Mouse (Mus musculus) testis, postnatal 10 days (tissue): ENCODE results near the gene Rab3a.

Experiments
- DNase-seq: peaks from one replicate; pipeline ENCODE4 v3.0.0; 2021; ENCODE audit warnings: low spot score

Gene Rab3a

DNA sequence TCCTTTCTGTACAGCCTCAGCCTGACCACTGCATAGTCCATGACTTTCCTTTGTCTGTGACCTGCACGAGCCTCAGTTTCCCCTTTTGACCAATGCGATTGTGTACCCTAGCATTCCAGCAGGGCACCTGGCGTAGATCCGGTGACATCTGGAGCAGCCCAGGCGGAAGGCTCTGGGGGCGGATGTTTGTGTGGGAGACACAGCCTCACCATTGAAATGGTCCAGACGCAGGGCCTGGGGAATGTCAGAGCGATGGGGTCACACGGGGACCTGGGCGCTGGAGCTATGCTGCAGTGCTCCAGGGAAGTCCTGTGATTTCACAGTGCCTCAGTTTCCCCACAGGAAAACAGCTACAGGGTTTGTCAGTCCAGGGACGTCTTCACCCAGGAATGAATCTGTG lies 12.3 kb upstream of the Rab3a start:
- DNase-seq, result no peak

DNA sequence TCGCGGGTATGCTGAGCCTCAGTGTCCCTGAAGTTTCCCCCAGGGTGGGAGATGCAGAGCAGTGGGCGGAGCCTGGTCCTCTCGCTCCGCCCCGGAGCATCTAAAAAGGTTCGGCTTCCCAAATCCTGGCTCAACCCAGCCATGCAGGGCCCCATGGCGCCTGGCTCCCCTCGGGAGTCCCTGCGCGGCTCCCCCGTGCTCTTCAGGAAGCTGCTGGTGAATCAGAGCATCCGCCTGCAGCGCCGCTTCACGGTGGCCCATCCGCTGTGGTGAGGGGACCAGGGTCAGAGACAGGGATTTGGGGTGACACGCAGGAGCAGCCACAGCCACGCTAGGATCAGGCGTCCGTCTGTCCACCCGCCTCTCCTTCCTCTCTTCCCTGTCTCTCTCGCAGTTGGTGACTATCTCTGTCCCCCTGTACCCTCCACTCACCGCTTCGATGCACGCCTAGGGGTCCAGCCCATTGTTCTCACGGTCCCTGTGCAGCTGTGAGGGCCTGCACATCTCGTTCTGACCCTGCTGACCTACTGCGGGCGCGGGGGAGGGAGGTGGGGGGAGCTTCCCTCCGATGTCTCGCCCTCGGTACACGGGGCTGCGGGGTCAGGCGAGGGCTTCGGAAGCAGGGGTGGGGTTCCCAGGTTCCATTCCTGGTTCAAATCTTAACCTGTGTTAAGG lies 11.4 kb upstream of the Rab3a start:
- DNase-seq, result peak; percentile 44

- DNase-seq, result peak; percentile 76
Observed at GRCm38 (mm10) chr8:70743656-70744590, 10.6 kb upstream of the Rab3a start.

- peak; percentile 47 for DNase-seq
Observed at GRCm38 (mm10) chr8:70744806-70745205, 9.7 kb upstream of the Rab3a start.

DNA sequence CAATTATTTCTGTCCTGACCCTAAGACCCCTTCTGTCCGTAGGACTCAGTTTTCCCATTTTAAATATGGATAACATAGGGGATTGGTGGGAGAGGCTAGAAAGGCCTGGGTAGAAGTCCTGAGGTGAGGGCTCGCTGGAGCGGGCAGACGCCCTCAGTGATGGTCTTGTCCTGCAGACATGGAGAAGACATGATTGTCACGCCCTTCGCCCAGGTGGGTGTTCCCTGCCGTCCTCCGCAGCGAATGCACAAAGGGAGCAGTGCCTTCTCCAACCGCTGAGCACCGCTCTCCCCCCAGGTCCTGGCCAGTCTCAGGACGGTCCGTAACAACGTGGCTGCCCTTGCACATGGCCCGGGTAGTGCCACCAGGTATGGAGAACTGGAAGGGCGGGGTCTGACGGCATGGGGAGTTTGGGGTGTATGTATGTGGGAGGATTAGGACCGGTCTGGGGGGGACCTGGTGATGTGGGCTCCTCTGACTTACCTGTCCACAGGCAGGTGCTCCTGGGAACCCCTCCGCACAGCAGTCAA lies 8.7 kb upstream of the Rab3a start:
- peak; percentile 45 for DNase-seq

DNA sequence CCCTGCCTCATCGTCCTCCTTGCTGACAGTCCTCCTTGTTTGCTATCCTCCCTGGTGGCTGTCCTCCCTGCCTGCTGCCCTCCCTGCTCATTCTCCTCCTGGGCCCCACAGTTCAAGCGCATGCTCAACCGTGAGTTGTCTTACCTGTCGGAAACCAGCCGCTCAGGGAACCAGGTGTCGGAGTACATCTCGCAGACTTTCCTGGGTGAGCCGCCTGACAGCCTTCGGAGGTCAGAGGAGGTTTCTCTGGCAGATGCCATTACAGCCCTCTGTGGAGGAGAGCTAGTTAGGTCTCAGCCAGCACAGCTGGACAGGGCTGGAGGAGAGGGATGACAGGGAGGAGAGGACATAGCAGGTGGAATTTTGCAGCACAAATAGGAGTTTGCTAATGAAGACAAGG lies 7.8 kb upstream of the Rab3a start:
- DNase-seq, result no peak

DNA sequence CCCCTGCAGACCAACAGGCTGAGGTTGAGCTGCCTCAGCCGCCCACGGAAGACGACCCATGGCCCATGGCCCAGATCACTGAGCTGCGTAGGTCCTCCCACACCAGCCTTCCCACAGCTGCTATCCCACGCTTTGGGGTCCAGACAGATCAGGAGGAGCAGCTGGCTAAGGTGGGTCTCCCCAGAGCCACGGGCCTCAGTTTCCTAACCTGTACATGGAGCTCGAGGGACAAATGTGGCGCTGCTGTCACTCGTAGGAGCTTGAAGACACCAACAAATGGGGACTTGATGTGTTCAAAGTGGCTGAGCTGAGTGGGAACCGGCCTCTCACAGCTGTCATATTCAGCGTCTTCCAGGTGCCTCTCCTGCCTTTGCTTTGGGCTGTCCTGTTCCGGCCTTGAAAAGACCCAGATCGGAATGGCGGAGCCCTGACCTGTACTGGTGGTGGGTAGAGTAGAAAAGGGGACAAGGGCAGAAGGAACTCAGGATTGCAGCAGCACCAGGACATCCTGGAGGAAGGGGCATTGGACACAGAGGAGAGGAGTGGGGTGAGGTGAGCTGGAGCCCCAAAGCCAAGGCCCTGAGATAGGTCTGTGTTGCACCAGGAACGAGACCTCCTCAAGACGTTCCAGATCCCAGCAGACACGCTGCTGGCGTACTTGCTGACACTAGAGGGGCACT lies 7.1 kb upstream of the Rab3a start:
- peak; percentile 38 for DNase-seq

DNA sequence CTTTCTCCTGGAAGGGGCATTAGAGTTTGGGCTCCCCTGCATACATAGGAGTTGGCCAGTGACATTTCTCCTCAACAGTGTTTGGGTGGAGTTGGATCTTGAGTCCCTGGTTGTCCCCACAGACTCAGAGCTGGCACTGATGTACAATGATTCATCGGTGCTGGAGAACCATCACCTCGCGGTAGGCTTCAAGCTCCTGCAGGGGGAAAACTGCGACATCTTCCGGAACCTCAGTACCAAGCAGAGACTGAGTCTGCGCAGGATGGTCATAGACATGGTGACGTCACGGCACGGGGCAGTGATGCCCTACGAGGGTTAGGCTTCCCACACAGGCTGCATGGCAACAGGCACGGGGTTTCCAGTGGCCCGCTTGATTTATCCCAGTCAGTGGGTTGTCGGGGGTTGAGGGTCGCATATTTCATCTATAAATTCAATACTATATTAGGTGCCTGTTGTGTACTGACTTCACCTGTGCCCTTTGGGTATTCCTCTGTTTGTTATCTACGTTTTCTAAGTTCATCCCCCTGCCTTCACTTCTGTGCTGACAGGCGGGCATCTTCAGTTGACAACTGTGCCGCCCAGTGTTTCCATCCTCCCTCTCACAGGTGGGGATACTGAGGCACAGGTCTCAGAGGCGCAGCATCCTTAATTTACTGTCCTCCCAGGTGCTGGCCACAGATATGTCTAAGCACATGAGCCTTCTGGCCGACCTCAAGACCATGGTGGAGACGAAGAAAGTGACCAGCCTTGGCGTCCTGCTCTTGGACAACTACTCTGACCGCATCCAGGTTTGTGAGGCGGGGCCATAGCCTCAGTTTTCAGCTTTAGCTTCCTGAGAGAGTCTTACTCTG lies 6.0 kb upstream of the Rab3a start:
- DNase-seq, result no peak

- DNase-seq, result peak; percentile 46
Observed at GRCm38 (mm10) chr8:70749097-70749674, 5.3 kb upstream of the Rab3a start.

DNA sequence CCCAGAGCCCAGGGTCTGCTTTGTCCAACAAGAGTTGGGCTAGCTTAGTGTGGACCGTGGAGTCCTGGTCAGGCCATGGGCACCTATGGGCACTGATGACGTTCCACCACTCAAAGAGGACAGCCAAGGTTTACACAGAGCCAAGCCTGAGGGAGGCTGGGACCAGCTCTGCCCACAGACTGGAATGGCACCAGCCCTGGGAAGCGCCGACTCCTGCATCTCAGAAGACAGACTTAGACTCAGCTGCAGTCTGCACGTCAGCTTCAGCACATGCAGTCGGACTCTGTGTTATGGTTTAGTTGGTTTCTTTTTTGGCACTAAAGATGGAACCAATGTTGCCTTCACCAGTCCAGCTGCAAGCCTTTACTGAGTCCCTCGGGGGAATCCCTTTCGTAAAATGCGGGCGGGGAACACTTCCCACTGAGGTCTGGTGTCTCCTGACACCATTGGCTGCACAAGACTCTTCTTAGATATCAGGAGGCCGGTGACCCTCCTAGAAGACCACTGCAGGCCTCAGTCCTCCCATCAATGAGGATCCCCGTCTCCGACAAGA lies 4.3 kb upstream of the Rab3a start:
- no peak for DNase-seq

- peak; percentile 86 for DNase-seq
Observed at GRCm38 (mm10) chr8:70752000-70752764, 2.3 kb upstream of the Rab3a start.

- DNase-seq, result peak; percentile 86
Observed at GRCm38 (mm10) chr8:70753151-70753550, 1.3 kb upstream of the Rab3a start.

- peak; percentile 84 for DNase-seq
Observed at GRCm38 (mm10) chr8:70754871-70755660, 587 bp downstream of the Rab3a start.

- DNase-seq, result peak; percentile 48
Observed at GRCm38 (mm10) chr8:70755661-70756475, 1.4 kb downstream of the Rab3a start.

- DNase-seq, result no peak
Observed at GRCm38 (mm10) chr8:70756476-70757040, 2.1 kb downstream of the Rab3a start.

DNA sequence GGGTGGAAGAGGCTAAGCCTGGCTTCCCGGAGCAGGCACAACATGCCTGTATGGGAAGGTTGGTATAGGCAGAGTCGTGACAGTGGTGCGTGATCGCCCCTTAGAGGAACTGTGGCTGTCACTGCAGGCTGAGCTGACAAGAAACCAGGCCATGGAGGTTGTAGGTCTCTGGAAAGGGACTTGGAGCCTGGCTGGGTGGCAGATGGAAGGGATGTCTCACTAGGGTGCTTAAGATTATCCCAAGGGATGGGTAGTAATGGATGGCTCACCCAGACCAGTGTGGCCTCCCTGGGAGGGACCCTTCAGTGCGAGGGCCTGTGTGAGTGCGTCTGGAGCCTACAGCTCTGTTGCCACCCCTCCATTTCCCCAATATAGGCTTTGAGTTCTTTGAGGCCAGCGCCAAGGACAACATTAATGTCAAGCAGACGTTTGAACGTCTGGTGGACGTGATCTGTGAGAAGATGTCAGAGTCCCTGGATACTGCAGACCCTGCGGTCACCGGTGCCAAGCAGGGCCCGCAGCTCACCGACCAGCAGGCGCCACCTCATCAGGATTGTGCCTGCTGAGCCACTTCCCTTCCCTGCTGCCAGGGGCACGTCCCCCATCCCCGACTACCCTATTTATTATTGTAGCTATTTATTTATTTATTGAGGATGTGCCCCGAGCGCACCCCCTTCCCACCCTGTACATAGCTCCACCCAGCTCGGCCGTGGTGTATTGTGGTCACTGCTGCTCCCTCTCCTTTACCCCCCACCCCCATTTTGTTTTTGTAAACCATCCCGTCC lies 3.2 kb downstream of the Rab3a start:
- DNase-seq, result peak; percentile 55

DNA sequence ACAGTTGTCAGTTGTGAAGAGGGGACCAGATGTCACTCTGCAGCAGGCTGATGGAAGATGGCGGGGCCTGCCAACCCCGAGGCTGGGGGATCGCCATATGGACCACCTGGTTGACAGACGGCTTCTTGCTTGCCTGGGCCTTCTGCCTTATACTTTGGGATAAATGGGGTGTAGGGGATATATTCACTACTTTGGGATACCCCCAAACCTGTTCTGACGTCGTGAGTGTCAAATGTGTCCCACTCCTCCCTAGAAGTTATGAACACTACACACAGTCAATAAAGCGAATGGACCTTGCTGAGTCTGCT lies 3.8 kb downstream of the Rab3a start:
- DNase-seq, result no peak
